Mouse (Mus musculus) intestine, embryonic 15.5 days (tissue): Measurements from ENCODE around the gene Dolpp1. TPM values are rescaled to one million over a fixed set of nuclear protein-coding genes. Genes with fewer than 3 reads are reported as not detected.

Experiments used
- ATAC-seq: fragments of 200-750 bp; cut with Nextera tagmentation; 2 replicates; pipeline ENCODE4 v1.8.0; 2017; ENCODE audit warnings: moderate TSS enrichment, moderate library complexity
- H3K27ac ChIP-seq: fragments of 300-500 bp; sonication (generic); 2 replicates; pipeline ENCODE4 v1.5.1; 2015; ENCODE audit warnings: mild to moderate bottlenecking, inconsistent platforms
- H3K27me3 ChIP-seq: fragments of 300-500 bp; sonication (generic); replicated peaks from 2 replicates; pipeline ENCODE4 v1.6.1; 2015; ENCODE audit warnings: inconsistent platforms
- H3K36me3 ChIP-seq: fragments of 300-500 bp; sonication (generic); 2 replicates; pipeline ENCODE4 v1.6.1; 2015; ENCODE audit warnings: inconsistent platforms
- H3K4me1 ChIP-seq: fragments of 300-500 bp; sonication (generic); replicated peaks from 2 replicates; pipeline ENCODE4 v1.6.1; 2015; ENCODE audit warnings: inconsistent platforms
- H3K4me2 ChIP-seq: fragments of 300-500 bp; sonication (generic); replicated peaks from 2 replicates; pipeline ENCODE4 v1.6.1; 2015; ENCODE audit warnings: mild to moderate bottlenecking, inconsistent platforms
- H3K4me3 ChIP-seq: fragments of 300-500 bp; sonication (generic); replicated peaks from 2 replicates; pipeline ENCODE4 v1.5.1; 2015; ENCODE audit warnings: inconsistent platforms
- H3K9ac ChIP-seq: fragments of 300-500 bp; sonication (generic); 2 replicates; pipeline ENCODE4 v1.6.1; 2015; ENCODE audit warnings: inconsistent platforms
- H3K9me3 ChIP-seq: fragments of 300-500 bp; sonication (generic); 2 replicates; pipeline ENCODE4 v1.6.1; 2016; ENCODE audit warnings: inconsistent platforms
- WGBS: fragments of 180-500 bp; shearing (Covaris S2); methylation state at CpG from one replicate; pipeline ENCODE4 v1.1.7; 2015; 5-methylcytosine and 5-hydroxymethylcytosine counted together
- polyA plus RNA-seq: library from polyadenylated mRNA; unstranded; fragments of >200 nt; fragmentation: Nextera tagmentation; extraction: Ambion mirVana; gene quantifications from 2 replicates; pipeline ENCODE4 v1.2.1, GENCODE M21; 2015

Gene Dolpp1
- polyA plus RNA-seq, 1 experiment from 2014 or later, result 44.5 TPM

DNA sequence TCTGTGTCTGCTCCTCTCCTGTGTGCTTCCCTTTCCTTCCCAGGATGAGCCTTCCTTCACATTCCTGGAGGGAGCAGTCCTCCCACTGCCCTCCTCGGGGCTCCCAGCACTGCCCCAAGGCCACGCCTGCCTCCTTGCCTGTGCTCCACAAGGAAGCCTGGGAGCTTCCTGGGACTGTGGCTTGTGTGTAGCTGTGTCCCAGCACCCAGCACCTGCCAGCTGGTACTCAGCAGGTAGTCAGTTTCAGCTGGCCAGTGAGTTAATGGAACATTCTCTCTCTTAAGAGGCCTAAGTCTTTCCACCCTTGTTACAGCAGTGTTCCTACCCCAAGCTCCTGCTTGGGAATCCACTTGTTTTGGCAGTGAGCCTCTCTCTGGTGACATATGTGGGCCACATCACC is 10.8 kb downstream of the Dolpp1 start:
- H3K36me3 ChIP-seq, result peaks cover 24% of the 10 kb centered on the region; the same call in 1 of the 2 replicates
- H3K27ac ChIP-seq, result no peak overlapping the region
- WGBS, result 47% methylated on average over 2 of the region's 2 CpGs
- no peak for ATAC-seq
- no peak overlapping the region for H3K4me2 ChIP-seq
- no peak overlapping the region for H3K4me3 ChIP-seq
- no peaks in the 10 kb centered on the region for H3K9me3 ChIP-seq
- no peaks in the 10 kb centered on the region for H3K27me3 ChIP-seq
- H3K4me1 ChIP-seq, result no peaks in the 10 kb centered on the region
- H3K9ac ChIP-seq, result no peak overlapping the region

DNA sequence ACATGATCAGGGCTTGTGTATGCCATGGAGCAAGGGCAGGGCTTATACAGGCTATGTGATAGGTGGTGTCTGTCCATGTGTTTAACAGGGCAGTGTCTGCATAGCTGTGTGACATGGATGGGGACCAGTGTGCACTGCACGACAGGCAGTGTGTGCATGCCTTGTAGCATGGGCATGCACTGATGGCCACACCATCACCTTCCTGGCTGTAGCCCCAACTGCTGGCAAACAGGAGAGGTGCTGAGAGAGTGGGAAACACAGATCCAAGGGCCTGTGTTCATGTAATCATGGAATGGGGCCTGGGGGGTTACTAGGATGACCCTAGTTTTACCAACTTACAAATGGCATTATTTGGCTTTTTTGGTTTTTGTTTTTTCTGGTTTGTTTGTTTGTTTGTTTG is 11.8 kb downstream of the Dolpp1 start:
- Histone ChIP-seq H3K9ac (no peak overlapping the region), H3K4me3 (no peak overlapping the region), H3K9me3 (no peaks in the 10 kb centered on the region), H3K27me3 (no peaks in the 10 kb centered on the region), H3K36me3 (peaks cover 16% of the 10 kb centered on the region; the same call in 1 of the 2 replicates), H3K27ac (no peak overlapping the region), H3K4me1 (no peaks in the 10 kb centered on the region), H3K4me2 (no peak overlapping the region)
- WGBS, result 81% methylated on average over 1 of the region's 1 CpGs
- no peak for ATAC-seq

DNA sequence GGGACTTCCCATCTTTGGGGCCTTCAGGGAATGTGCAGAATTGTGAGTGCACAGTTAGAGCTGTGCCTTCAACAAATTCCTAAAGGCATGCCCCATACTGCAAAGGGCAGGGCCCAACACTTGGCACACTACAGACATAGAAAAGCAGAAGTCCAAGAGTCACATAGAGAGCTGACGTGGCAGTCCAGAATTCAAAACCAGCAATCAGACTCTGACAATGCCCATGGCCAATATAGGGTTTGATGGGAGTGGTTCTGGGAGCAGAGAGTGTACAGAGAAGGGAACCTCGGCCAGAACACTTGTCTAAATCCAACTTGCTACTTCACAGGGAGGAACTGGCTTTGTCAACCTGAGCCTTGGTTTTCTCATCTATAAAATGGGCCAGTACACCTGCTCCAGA is 15.2 kb downstream of the Dolpp1 start:
- no peaks in the 10 kb centered on the region for H3K4me1 ChIP-seq
- H3K4me2 ChIP-seq, result no peak overlapping the region
- no peaks in the 10 kb centered on the region for H3K27me3 ChIP-seq
- no peaks in the 10 kb centered on the region for H3K9me3 ChIP-seq
- WGBS, result 80% methylated on average over 2 of the region's 2 CpGs
- H3K36me3 ChIP-seq, result 0 out of 2 replicates have a peak, but pooled peaks cover 3% of the 10 kb centered on the region
- no peak for ATAC-seq
- H3K27ac ChIP-seq, result no peak overlapping the region
- H3K9ac ChIP-seq, result no peak overlapping the region
- no peak overlapping the region for H3K4me3 ChIP-seq

DNA sequence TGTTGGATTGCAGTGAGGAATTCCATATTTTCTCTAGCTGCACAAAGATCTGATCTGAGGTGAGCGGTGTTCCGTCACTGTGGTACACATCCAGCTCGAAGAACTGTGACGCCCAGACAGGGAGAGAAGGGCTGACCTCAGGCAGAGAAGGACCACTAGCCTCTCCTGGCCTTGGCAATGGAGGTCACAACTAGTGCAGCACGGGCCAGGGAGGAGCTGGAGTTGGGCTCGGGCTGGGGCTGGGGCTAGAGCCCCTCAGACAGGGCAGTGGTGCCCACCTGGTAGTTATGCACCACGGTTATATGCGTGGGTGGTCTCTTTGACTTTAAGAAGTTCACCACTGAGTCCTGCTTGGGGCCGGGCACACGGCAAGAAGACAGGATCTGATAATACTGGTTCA is 15.7 kb downstream of the Dolpp1 start:
- 0 out of 2 replicates have a peak, but pooled peaks cover 3% of the 10 kb centered on the region for H3K36me3 ChIP-seq
- no peaks in the 10 kb centered on the region for H3K27me3 ChIP-seq
- no peaks in the 10 kb centered on the region for H3K9me3 ChIP-seq
- H3K4me3 ChIP-seq, result no peak overlapping the region
- no peak overlapping the region for H3K4me2 ChIP-seq
- H3K4me1 ChIP-seq, result no peaks in the 10 kb centered on the region
- peak overlapping the region; percentile 36 for H3K27ac ChIP-seq
- WGBS, result 90% methylated on average over 10 of the region's 10 CpGs
- no peak overlapping the region for H3K9ac ChIP-seq
- ATAC-seq, result no peak

DNA sequence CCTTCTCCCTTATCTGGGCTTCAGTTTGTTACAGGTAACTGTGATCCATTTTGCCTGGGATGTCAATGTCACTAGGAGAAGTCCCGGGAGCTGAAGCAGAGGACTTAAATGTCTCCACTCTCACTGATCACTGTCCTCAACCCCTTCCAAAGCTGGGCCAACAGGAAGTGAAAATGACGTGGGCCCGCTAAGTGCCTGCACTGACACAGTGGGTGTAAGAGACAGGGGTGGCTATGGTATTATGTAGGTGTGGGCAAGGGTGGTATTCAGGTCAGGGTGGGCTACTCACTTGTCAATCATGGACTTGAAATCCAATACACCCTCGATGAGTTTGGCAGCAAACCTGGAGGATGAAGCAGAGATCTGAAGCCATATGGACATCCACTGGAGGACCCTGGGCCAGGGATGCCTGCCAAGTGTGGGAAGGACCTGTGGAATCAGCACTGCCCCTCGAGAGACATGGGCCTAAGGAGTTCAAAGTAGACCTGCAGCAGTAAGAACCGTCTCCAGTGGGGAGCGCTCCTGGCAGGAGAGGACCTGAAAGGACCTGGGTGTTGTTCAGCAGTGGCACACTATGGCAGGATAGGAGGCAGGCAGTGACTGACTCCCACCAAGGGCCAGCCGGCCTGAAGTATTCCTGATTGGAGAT is 16.5 kb downstream of the Dolpp1 start:
- no peak overlapping the region for H3K4me2 ChIP-seq
- H3K36me3 ChIP-seq, result 0 out of 2 replicates have a peak, but pooled peaks cover 3% of the 10 kb centered on the region
- 81% methylated on average over 8 of the region's 8 CpGs for WGBS
- no peaks in the 10 kb centered on the region for H3K9me3 ChIP-seq
- 0 out of 2 replicates have a peak, but pooled peaks have one; percentile 31 for ATAC-seq
- H3K27ac ChIP-seq, result no peak overlapping the region
- no peaks in the 10 kb centered on the region for H3K27me3 ChIP-seq
- no peaks in the 10 kb centered on the region for H3K4me1 ChIP-seq
- no peak overlapping the region for H3K4me3 ChIP-seq
- no peak overlapping the region for H3K9ac ChIP-seq

DNA sequence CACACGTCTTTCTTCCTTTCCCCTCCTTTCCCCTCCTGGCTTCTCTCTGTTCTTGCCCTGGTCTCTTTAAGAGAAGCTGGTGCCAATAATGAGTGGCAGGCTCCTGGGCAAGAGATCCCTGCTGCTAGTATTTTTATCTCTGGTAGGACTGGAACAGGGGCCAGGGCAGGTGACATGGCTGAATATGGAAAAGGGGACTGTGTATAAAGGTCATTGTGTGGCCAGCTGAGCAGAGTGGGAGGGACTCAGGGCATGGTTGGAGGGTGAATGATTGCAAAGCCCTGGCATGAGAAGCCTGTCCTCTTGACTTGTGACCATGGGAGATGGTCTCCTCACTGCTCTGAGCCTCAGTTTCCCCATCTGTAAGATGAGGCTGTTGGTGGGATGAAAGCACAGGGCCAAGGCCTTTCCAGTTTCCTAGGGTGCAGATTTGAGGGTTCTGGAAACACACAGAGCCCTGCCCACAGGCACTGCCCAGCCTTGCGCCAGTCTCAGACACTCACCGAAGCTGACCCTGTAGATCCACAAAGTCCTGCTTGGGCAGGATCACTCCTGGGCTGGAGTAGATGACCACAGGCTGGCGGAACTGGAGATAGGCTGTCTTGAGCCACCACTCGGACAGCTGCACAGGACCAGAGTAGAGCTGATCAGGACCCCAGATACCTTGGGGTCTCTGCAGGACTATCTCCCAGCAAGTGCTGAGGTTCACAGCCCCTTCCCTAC is 17.6 kb downstream of the Dolpp1 start:
- H3K4me1 ChIP-seq, result 0 out of 2 replicates have a peak, but pooled peaks cover 3% of the 10 kb centered on the region
- no peak overlapping the region for H3K4me2 ChIP-seq
- no peak overlapping the region for H3K9ac ChIP-seq
- H3K27me3 ChIP-seq, result no peaks in the 10 kb centered on the region
- WGBS, result 91% methylated on average over 5 of the region's 5 CpGs
- no peaks in the 10 kb centered on the region for H3K9me3 ChIP-seq
- H3K4me3 ChIP-seq, result no peak overlapping the region
- no peak overlapping the region for H3K27ac ChIP-seq
- H3K36me3 ChIP-seq, result 0 out of 2 replicates have a peak, but pooled peaks cover 3% of the 10 kb centered on the region
- no peak for ATAC-seq

DNA sequence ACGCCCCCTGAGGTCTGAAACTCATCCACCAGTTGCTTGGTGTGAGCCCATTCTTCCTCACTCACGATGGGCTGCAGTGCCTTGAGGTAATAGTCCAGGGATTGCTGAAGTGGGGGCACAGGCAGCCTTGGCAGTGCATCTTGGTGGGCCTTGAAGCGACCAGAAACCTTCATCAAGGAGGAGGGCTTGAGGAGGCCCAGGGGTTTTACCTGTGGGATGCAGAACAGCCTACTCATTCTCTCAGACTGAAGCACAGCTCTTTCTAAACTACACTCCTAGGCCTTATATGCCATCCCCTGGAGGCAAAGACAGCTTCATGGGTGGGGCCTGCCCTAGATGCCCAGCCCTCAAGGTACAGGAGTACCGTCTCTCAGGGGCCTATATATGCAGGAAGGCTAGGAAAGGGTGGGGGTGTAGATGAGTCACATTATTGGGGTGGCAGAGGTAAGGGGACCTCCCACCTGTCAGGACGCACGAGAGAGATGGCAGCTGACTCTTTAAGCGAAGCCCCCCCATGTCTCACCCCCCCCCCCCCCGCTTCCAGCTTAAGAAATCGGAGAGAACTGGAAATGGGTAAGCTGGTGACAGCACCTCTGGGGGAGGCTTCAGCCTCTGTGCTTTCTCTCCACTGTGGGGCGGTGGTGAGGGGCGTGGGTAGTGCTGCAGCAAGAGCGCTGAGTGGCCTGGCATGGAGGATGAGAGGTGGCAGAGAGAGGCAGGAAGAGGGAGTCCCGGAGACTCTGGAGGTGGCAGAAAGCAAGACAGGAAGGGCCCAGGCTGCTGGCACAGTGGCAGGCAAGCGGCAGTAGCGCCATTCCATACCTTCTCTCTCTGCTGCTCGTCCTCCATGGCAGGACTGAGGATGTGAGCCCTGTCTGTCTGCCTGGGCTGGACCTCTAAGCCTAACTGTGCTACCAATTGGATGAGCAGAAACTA is 21.3 kb downstream of the Dolpp1 start:
- Histone ChIP-seq H3K9ac (no peak overlapping the region), H3K36me3 (no peaks in the 10 kb centered on the region), H3K4me2 (no peak overlapping the region), H3K9me3 (no peaks in the 10 kb centered on the region), H3K27ac (no peak overlapping the region), H3K27me3 (no peaks in the 10 kb centered on the region), H3K4me1 (peaks cover 17% of the 10 kb centered on the region), H3K4me3 (no peak overlapping the region)
- 78% methylated on average over 16 of the region's 16 CpGs for WGBS
- no peak for ATAC-seq

DNA sequence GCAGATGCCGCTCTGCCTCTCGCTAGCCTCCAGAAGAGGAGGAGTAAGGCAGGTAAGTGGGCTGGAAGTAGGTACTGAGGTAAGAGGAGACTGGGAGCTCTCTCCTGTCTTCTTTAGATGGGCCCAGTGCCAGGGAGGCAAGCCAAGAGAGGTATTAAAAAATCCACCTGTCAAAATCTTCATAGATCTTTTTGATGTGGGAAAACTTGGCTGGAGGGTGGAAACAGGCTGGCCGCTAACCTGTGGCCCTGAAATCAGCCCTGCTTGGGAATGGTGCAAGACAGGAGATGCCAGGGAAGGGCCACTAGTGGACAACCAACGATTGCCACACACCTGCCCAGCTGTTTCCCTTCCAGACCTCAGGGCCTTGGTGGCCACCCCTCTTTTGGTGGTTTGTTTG is 22.0 kb downstream of the Dolpp1 start:
- no peak overlapping the region for H3K4me2 ChIP-seq
- no peaks in the 10 kb centered on the region for H3K9me3 ChIP-seq
- H3K9ac ChIP-seq, result no peak overlapping the region
- no peaks in the 10 kb centered on the region for H3K36me3 ChIP-seq
- peaks cover 25% of the 10 kb centered on the region for H3K4me1 ChIP-seq
- no peak for ATAC-seq
- no peaks in the 10 kb centered on the region for H3K27me3 ChIP-seq
- H3K4me3 ChIP-seq, result no peak overlapping the region
- WGBS, result 87% methylated on average over 4 of the region's 4 CpGs
- H3K27ac ChIP-seq, result no peak overlapping the region

DNA sequence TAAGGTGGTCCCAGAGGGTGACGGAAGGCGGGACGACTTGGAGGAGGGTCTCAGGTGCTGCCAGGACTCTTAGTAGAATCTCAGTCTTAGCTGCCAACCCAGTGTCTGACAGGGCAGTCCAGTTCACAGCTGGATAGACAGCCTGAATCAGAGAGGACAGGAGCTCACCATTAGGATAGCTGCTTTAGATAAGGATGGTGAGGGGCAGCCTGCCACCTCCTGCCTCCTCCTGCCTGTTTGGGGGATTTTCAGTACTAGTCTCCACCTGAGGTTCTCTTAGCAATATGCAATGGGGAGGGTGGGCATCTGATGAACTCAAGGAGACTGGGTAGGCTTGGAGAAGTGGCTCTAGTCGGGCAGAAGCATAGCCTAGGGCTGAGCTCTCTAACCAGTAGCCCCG is 22.6 kb downstream of the Dolpp1 start:
- H3K27ac ChIP-seq, result peak overlapping the region; percentile 97; the same call in 1 of the 2 replicates
- ATAC-seq, result no peak
- H3K4me1 ChIP-seq, result peaks cover 28% of the 10 kb centered on the region
- H3K9ac ChIP-seq, result peak overlapping the region; percentile 96
- no peaks in the 10 kb centered on the region for H3K36me3 ChIP-seq
- peak overlapping the region; percentile 90 for H3K4me3 ChIP-seq
- no peaks in the 10 kb centered on the region for H3K9me3 ChIP-seq
- no peaks in the 10 kb centered on the region for H3K27me3 ChIP-seq
- H3K4me2 ChIP-seq, result peak overlapping the region; percentile 86
- WGBS, result 52% methylated on average over 5 of the region's 5 CpGs

DNA sequence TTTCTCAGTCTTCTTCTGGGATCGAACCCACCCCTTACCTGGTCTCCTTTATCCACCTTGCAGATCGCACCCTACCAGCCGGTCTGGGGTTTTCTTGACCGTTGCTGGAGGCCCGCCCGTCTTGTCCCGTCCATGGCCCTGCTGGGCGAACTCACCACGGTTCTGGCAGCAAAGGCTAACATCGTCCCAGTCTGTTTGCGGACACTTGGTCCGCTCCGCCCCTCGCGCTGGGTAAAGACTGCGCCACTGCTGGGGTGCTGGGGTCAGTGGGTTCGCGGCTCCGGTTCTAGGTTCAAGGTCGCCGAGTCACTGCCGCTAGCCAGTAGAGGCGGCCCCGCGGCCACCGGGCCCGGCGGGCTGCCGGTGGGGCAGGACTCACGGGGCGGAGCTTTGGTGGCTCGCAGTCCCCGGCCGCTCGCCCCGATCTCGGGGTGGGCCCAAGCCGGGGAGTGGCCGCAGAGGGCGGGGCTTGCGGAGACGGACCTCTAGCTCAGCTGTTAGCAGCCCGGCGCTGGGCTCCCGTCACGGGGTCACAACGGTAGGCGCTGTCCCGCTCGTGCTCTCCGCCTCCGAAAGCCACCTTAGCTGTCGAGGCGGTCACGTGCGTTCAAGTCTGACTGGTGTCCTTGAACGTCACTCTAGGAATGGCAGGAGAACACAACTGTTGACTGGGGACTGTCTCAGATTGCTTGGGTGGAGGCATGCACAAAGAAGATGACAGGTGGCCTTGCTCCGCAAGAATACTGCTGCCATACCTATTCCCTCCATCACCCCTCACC is 23.3 kb downstream of the Dolpp1 start, which contains the start of gene Crat:
Crat (minus strand) TSS at position 657 of the 779 bp plus-strand sequence.
- peak within 1 kb of the TSS; percentile 90 for H3K4me3 ChIP-seq
- H3K9me3 ChIP-seq, result no peaks in the 10 kb centered on the region
- no peaks in the 10 kb centered on the region for H3K27me3 ChIP-seq
- H3K9ac ChIP-seq, result peak within 1 kb of the TSS; percentile 96
- WGBS, result 1% methylated on average over 57 of the region's 58 CpGs
- peaks cover 28% of the 10 kb centered on the region for H3K4me1 ChIP-seq
- H3K4me2 ChIP-seq, result peak within 1 kb of the TSS; percentile 86
- ATAC-seq, result peak; percentile 95
- no peaks in the 10 kb centered on the region for H3K36me3 ChIP-seq
- H3K27ac ChIP-seq, result peak within 1 kb of the TSS; percentile 97

DNA sequence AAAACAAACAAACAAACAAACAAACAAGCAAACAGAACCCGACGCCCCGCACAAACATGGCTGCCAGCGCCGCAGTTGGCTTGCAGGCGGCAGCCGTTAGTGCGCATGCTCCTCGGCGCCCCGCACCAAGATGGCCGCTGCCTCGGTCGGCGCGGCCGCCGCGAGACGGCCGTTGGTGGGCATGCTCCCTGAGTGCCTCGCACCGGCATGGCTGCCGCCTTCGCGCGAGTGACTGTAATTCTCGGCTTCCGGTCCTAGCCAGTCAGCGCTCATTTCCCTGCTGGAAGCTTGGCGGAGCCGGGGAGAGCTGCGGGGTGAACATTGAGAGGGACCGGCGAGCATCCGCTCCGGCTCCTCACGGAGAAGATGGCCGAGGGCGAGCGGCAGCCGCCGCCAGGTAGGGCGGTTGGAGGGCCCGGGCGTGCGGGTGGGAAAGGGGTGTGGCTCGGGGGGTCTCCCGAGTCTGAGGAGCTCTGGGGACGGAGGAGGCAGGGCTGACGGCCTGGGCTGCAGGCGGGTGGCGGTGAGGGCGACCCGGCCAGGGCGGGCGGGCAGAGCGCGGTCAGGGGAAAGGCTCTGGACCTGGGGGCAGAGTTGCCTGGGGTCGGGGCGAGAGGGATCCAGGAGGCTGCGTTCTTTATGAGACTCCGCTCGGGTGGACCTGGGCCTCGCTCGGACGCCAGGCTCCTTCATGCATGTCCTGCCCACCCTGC is 24.0 kb downstream of the Dolpp1 start, which contains the start of gene Ptpa:
Ptpa (plus strand) TSS at position 104 of the 713 bp plus-strand sequence.
- under 1% methylated on average over 67 of the region's 67 CpGs for WGBS
- H3K36me3 ChIP-seq, result no peaks in the 10 kb centered on the region
- H3K27me3 ChIP-seq, result no peaks in the 10 kb centered on the region
- peaks cover 28% of the 10 kb centered on the region for H3K4me1 ChIP-seq
- peak within 1 kb of the TSS; percentile 97 for H3K27ac ChIP-seq
- peak within 1 kb of the TSS; percentile 96 for H3K9ac ChIP-seq
- peak within 1 kb of the TSS; percentile 90 for H3K4me3 ChIP-seq
- peak; percentile 93 for ATAC-seq
- H3K9me3 ChIP-seq, result no peaks in the 10 kb centered on the region
- peak within 1 kb of the TSS; percentile 86 for H3K4me2 ChIP-seq
